Mouse (Mus musculus) liver, embryonic 11.5 days (tissue): ENCODE data around the gene Sgcg. TPM values are rescaled to one million over a fixed set of nuclear protein-coding genes. Genes with fewer than 3 reads are reported as not detected.

Experiments used
- ATAC-seq: fragments of 200-750 bp; cut with Nextera tagmentation; replicated peaks from 2 replicates; pipeline ENCODE4 v1.8.0; 2017; ENCODE audit warnings: moderate number of reproducible peaks, mild to moderate bottlenecking, moderate TSS enrichment, moderate library complexity; ENCODE audit not compliant: low FRiP score
- DNase-seq: peaks from one replicate; pipeline ENCODE4 v3.0.0-alpha.2; 2017; ENCODE audit warnings: low spot score
- H3K27ac ChIP-seq: fragments of 300-500 bp; sonication (generic); 2 replicates; pipeline ENCODE4 v1.5.1; 2014; ENCODE audit warnings: mild to moderate bottlenecking, low read depth, low read length, control low read depth
- H3K27me3 ChIP-seq: fragments of 300-500 bp; sonication (generic); replicated peaks from 2 replicates; pipeline ENCODE4 v1.6.1; 2014; ENCODE audit warnings: low read length, mixed read lengths; ENCODE audit not compliant: control insufficient read depth, insufficient read depth
- H3K36me3 ChIP-seq: fragments of 300-500 bp; sonication (generic); 2 replicates; pipeline ENCODE4 v1.6.1; 2014; ENCODE audit warnings: mild to moderate bottlenecking, low read length, moderate library complexity, mixed read lengths; ENCODE audit not compliant: control insufficient read depth, insufficient read depth
- H3K4me1 ChIP-seq: fragments of 300-500 bp; sonication (generic); replicated peaks from 2 replicates; pipeline ENCODE4 v1.6.1; 2014; ENCODE audit warnings: low read length, mixed read lengths; ENCODE audit not compliant: control insufficient read depth, insufficient read depth
- H3K4me2 ChIP-seq: fragments of 300-500 bp; sonication (generic); 2 replicates; pipeline ENCODE4 v1.6.1; 2014; ENCODE audit warnings: mild to moderate bottlenecking, control low read depth, moderate library complexity
- H3K4me3 ChIP-seq: fragments of 300-500 bp; sonication (generic); 2 replicates; pipeline ENCODE4 v1.5.1; 2014; ENCODE audit warnings: low read depth, low read length, control low read depth
- H3K9ac ChIP-seq: fragments of 300-500 bp; sonication (generic); 2 replicates; pipeline ENCODE4 v1.6.1; 2014; ENCODE audit warnings: low read depth, low read length, control low read depth
- H3K9me3 ChIP-seq: fragments of 300-500 bp; sonication (generic); 2 replicates; pipeline ENCODE4 v1.6.1; 2016; ENCODE audit warnings: low read length, inconsistent platforms, mixed read lengths; ENCODE audit not compliant: control insufficient read depth
- WGBS: fragments of 180-500 bp; shearing (Covaris S2); extraction: QIAGEN DNeasy Blood & Tissue Kit; methylation state at CpG from one replicate; pipeline ENCODE4 v1.1.7; 2014; 5-methylcytosine and 5-hydroxymethylcytosine counted together
- polyA plus RNA-seq: library from polyadenylated mRNA; unstranded; fragments of >200 nt; fragmentation: Nextera tagmentation; extraction: Ambion mirVana; gene quantifications from 2 replicates; pipeline ENCODE4 v1.2.1, GENCODE M21; 2014

The Sgcg gene
- polyA plus RNA-seq = 0.16 TPM in 1 of 2 replicates, not detected in the other

DNA sequence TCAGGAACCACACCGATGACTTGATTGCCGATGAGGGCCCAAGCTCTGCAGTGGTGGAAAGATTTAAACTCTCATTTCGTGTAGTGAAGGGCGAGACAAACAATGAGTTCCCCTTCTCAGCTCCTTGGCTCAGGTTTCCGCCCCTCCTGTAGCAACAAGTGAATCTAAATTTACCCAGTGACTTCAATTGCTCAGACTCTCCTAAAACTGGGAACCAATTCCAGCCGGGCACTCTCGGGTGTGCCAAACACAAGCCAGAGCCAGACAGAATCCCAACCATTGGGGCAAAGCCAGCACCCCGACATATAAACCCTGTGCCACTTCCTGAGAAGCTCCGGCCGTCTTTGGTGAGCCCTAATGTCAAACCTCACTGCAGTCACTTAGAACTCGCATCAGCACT lies at the start of gene Sgcg:
Gene Sgcg (minus strand): TSS at position 139 of the 400 bp plus-strand sequence.
- Histone ChIP-seq H3K4me3 (no peak within 1 kb of the TSS), H3K4me1 (no peaks in the 10 kb centered on the region), H3K27me3 (no peaks in the 10 kb centered on the region), H3K9me3 (no peaks in the 10 kb centered on the region), H3K9ac (no peak within 1 kb of the TSS), H3K27ac (no peak within 1 kb of the TSS), H3K4me2 (no peak within 1 kb of the TSS), H3K36me3 (no peaks in the 10 kb centered on the region)
- 69% methylated on average over 11 of the region's 11 CpGs for WGBS
- ATAC-seq (no peak), DNase-seq (no peak)

DNA sequence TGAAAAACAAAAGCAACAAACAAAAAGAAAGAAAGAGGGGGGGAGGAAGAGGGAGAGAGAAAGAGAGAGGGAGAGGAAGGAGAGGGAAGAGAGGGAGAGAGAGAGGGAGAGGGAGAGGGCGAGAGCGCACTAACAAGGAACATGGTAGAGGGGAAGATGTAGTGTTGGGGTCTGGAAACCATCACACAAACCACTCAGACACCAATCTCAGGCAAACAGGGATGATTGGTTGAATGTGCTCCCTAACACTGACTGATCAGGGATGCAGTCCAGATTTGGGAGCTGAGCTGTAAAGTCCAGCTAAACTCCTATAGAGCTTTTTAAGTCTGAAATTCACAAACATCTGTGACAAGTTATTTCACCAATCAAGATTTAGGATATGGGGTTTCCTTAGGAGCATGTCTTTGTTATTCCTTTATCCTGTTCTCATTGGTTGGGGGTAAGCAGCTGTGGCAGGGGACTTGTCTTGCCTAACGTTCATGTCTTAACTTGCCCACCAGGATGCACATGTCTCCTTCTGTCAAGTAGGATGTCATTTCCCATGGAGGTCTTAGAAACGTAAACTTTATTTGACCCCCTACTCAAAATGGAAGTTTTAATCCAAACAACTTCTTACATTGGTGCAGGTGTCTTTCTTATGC lies 45.8 kb upstream of the Sgcg start:
- DNase-seq (no peak), ATAC-seq (no peak)
- Histone ChIP-seq H3K27me3 (no peaks in the 10 kb centered on the region), H3K27ac (no peak overlapping the region), H3K36me3 (no peaks in the 10 kb centered on the region), H3K4me1 (no peaks in the 10 kb centered on the region), H3K4me3 (no peak overlapping the region), H3K9ac (no peak overlapping the region), H3K4me2 (no peak overlapping the region), H3K9me3 (no peaks in the 10 kb centered on the region)
- WGBS = 74% methylated on average over 4 of the region's 4 CpGs

DNA sequence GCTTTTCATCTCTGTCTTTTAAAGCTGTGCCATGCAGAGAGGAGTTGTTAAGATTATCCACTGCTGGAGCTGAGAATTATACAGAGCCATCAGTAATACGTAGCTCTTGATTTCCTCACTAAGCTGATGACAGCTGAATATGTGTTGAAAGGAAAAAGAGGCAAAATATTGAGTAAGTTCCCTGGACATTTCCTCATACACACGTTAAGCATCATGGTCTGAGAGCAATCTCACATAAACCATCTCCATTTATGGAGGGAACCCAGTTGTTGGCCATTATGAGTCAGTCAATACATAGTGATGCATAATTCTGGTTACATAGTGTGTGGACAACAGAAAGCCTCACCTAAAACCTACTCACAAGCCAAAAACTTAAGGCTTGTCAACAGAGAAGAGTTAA lies 44.1 kb upstream of the Sgcg start:
- no peak overlapping the region for H3K27ac ChIP-seq
- 70% methylated on average over 2 of the region's 2 CpGs for WGBS
- ATAC-seq (no peak), DNase-seq (no peak)
- H3K4me1 ChIP-seq = no peaks in the 10 kb centered on the region
- H3K36me3 ChIP-seq = no peaks in the 10 kb centered on the region
- no peaks in the 10 kb centered on the region for H3K27me3 ChIP-seq
- no peak overlapping the region for H3K4me2 ChIP-seq
- H3K9ac ChIP-seq = no peak overlapping the region
- H3K9me3 ChIP-seq = no peaks in the 10 kb centered on the region
- no peak overlapping the region for H3K4me3 ChIP-seq

- WGBS = 21% methylated on average over 2 of the region's 2 CpGs
- Histone ChIP-seq H3K36me3 (no peaks in the 10 kb centered on the region), H3K27me3 (no peaks in the 10 kb centered on the region), H3K4me3 (no peak overlapping the region), H3K27ac (no peak overlapping the region), H3K9me3 (no peaks in the 10 kb centered on the region), H3K4me2 (no peak overlapping the region), H3K4me1 (no peaks in the 10 kb centered on the region), H3K9ac (no peak overlapping the region)
- DNase-seq (no peak), ATAC-seq (no peak)
Observed at GRCm38 (mm10) chr14:61301323-61301722, 43.0 kb upstream of the Sgcg start.

GRCm38 (mm10) chr14:61299810-61300209 lies 41.5 kb upstream of the Sgcg start:
- Histone ChIP-seq H3K4me3 (no peak overlapping the region), H3K27ac (no peak overlapping the region), H3K4me1 (no peaks in the 10 kb centered on the region), H3K27me3 (no peaks in the 10 kb centered on the region), H3K4me2 (no peak overlapping the region), H3K36me3 (no peaks in the 10 kb centered on the region), H3K9me3 (no peaks in the 10 kb centered on the region), H3K9ac (no peak overlapping the region)
- 86% methylated on average over 6 of the region's 6 CpGs for WGBS
- no peak for ATAC-seq
- no peak for DNase-seq

GRCm38 (mm10) chr14:61294738-61295079 lies 36.4 kb upstream of the Sgcg start:
- H3K9me3 ChIP-seq = no peaks in the 10 kb centered on the region
- H3K27me3 ChIP-seq = no peaks in the 10 kb centered on the region
- no peak overlapping the region for H3K27ac ChIP-seq
- H3K36me3 ChIP-seq = no peaks in the 10 kb centered on the region
- H3K4me2 ChIP-seq = peak overlapping the region; percentile 49
- DNase-seq (peak; percentile 56), ATAC-seq (no peak)
- no peak overlapping the region for H3K9ac ChIP-seq
- H3K4me1 ChIP-seq = no peaks in the 10 kb centered on the region
- WGBS = 16% methylated on average over 6 of the region's 6 CpGs
- H3K4me3 ChIP-seq = no peak overlapping the region; the same call in 1 of the 2 replicates

GRCm38 (mm10) chr14:61293884-61294737 lies 35.8 kb upstream of the Sgcg start:
- peak overlapping the region; percentile 49 for H3K4me2 ChIP-seq
- ATAC-seq (0 out of 2 replicates have a peak, but pooled peaks have one; percentile 61), DNase-seq (no peak)
- no peaks in the 10 kb centered on the region for H3K27me3 ChIP-seq
- H3K27ac ChIP-seq = no peak overlapping the region
- no peaks in the 10 kb centered on the region for H3K36me3 ChIP-seq
- 0 out of 2 replicates have a peak, but pooled peaks cover under 1% of the 10 kb centered on the region for H3K4me1 ChIP-seq
- H3K9me3 ChIP-seq = no peaks in the 10 kb centered on the region
- H3K9ac ChIP-seq = no peak overlapping the region
- H3K4me3 ChIP-seq = no peak overlapping the region; the same call in 1 of the 2 replicates
- WGBS = 45% methylated on average over 16 of the region's 16 CpGs

DNA sequence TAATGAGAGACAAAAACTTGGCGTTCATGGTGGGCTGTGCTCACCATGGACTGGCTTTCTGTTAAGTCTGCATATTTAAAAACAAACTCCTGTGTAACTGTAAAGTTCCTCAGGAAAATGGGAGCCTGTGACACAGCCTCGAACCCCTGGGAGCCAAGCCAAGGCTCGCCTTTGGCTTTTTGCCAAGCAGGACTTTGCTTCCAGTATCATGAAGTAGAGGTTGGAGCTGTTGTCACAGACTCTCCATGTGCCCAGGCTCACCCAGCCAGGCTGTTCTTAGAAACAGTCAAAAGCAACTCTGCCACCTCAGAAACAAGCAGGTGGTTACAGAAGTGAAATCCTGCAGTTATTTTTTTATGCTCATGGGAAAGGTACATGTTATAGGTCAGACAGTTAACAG lies 32.4 kb upstream of the Sgcg start:
- no peak for ATAC-seq
- Histone ChIP-seq H3K9ac (no peak overlapping the region), H3K36me3 (no peaks in the 10 kb centered on the region), H3K27ac (no peak overlapping the region), H3K4me1 (0 out of 2 replicates have a peak, but pooled peaks cover 4% of the 10 kb centered on the region), H3K9me3 (no peaks in the 10 kb centered on the region), H3K27me3 (no peaks in the 10 kb centered on the region), H3K4me3 (no peak overlapping the region), H3K4me2 (no peak overlapping the region)
- WGBS = 70% methylated on average over 3 of the region's 3 CpGs
- no peak for DNase-seq
